Mouse (Mus musculus): ENCODE results near the gene Pepd. TPM values are rescaled to one million over a fixed set of nuclear protein-coding genes. Genes with fewer than 3 reads are reported as not detected.

The Pepd gene
- total RNA-seq, 2 experiments from 2014 or later: 37.7 to 40.6 TPM

- no peak for ATAC-seq (replicated peaks; ENCODE audit: poor library complexity)
Observed at GRCm38 (mm10) chr7:35054977-35055618, 142.9 kb downstream of the Pepd start.

GRCm38 (mm10) chr7:35055619-35056435 is 143.6 kb downstream of the Pepd start:
- peak; percentile 21 for ATAC-seq (replicated peaks; ENCODE audit: poor library complexity)

GRCm38 (mm10) chr7:35056436-35056864 is 144.3 kb downstream of the Pepd start, which contains the start of gene Cebpg:
Gene Cebpg, minus strand, starts transcription at chr7:35056573.
- peak; percentile 92 for ATAC-seq (replicated peaks; ENCODE audit: poor library complexity)

- ATAC-seq (replicated peaks; ENCODE audit: poor library complexity): peak; percentile 55
Observed at GRCm38 (mm10) chr7:35056999-35057398, 144.8 kb downstream of the Pepd start.

DNA sequence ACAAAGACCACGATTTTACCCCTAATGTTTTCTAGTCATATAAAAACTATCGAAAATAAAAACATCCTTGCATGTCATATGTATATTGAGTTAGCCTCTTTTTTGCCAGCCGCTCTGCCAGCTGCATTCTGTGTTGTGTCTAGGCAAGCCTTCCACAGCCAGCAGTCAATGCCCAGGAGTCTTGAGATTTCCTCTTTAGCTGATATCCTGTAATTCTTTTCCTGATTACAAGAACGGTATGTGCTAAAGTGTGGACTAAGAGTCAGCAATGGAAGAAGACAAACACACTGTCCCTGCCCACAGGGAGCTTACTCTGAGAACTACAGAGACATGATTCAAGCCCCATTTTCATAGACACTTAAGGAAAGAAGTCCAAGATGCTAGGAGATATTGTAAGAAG is 145.4 kb downstream of the Pepd start:
- ATAC-seq (replicated peaks; ENCODE audit: poor library complexity): no peak

DNA sequence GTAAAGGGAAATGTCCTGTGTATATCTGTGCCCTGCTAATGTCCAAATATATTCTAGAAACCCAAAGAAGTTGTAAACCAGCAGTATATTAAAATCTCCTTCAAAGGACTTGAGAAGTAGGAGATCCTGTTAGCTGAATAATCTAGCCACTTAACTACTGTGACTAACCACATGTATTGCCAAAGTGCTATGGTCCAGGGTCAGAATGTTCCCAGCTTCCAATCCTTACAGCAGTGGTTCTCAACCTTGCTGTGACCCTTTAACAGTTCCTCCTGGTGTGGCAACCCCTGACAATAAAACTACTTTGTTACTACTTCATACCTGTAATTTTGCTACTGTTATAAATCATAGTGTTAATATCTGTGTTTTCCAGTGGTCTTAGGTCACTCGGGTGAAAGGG is 146.2 kb downstream of the Pepd start:
- ATAC-seq (replicated peaks; ENCODE audit: poor library complexity): no peak

- no peak for ATAC-seq (replicated peaks; ENCODE audit: poor library complexity)
Observed at GRCm38 (mm10) chr7:35059467-35059866, 147.3 kb downstream of the Pepd start.

- ATAC-seq (replicated peaks; ENCODE audit: poor library complexity): peak; percentile 89
Observed at GRCm38 (mm10) chr7:35064286-35065258, 152.4 kb downstream of the Pepd start.

- no peak; the same call in 1 of the 2 replicates for ATAC-seq (replicated peaks; ENCODE audit: poor library complexity)
Observed at GRCm38 (mm10) chr7:35065958-35066357, 153.8 kb downstream of the Pepd start.

GRCm38 (mm10) chr7:35066640-35067212 is 154.5 kb downstream of the Pepd start:
- ATAC-seq (replicated peaks; ENCODE audit: poor library complexity): no peak

- no peak for ATAC-seq (replicated peaks; ENCODE audit: poor library complexity)
Observed at GRCm38 (mm10) chr7:35076645-35077044, 164.5 kb downstream of the Pepd start.

GRCm38 (mm10) chr7:35080843-35081338 is 168.7 kb downstream of the Pepd start:
- ATAC-seq (replicated peaks; ENCODE audit: poor library complexity): peak; percentile 55

DNA sequence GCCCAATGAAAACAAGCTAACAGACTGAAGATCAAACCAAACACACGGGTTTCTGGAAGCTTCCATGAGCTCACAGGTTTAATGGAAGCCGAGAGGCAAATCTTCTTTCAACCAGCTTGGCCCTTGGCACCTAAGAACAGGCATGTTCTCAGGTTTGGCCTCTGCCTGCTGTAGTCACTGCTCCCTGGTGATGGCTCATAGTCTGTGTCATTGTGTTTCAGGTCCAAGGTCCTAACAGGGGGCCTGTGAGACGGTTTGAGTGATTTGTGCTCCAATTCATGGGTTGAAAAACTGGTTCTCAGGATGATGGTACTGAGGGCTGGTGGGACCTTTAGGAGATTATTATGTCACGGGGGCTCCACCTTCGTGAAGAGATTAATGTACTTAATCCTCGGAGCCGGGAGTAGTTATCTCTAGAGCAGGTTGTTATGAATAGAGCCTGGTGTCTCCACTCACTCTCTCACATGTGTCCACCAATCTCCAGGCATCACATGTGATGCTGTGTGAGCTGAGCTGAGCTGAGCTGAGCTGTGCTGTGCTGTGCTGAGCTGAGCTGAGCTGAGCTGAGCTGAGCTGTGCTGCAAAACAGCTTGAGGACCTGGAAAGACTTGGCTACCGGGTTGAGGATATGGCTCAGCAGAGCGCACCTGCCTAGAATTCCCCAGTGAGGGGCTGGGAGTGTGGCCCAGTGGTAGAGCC is 169.4 kb downstream of the Pepd start:
- ATAC-seq (replicated peaks; ENCODE audit: poor library complexity): peak; percentile 24; the same call in 1 of the 2 replicates

- no peak for ATAC-seq (replicated peaks; ENCODE audit: poor library complexity)
Observed at GRCm38 (mm10) chr7:35084565-35085360, 172.6 kb downstream of the Pepd start.

GRCm38 (mm10) chr7:35086271-35086861 is 174.2 kb downstream of the Pepd start:
- peak; percentile 92 for ATAC-seq (replicated peaks; ENCODE audit: poor library complexity)

GRCm38 (mm10) chr7:35090550-35090949 is 178.4 kb downstream of the Pepd start:
- no peak for ATAC-seq (replicated peaks; ENCODE audit: poor library complexity)
